Mouse (Mus musculus) kidney, adult 9 months (tissue): ENCODE measurements around the gene Tomm20.

ENCODE experiments used
- DNase-seq: peaks from one replicate; pipeline ENCODE4 v3.0.0; 2022

Tomm20 gene

DNA sequence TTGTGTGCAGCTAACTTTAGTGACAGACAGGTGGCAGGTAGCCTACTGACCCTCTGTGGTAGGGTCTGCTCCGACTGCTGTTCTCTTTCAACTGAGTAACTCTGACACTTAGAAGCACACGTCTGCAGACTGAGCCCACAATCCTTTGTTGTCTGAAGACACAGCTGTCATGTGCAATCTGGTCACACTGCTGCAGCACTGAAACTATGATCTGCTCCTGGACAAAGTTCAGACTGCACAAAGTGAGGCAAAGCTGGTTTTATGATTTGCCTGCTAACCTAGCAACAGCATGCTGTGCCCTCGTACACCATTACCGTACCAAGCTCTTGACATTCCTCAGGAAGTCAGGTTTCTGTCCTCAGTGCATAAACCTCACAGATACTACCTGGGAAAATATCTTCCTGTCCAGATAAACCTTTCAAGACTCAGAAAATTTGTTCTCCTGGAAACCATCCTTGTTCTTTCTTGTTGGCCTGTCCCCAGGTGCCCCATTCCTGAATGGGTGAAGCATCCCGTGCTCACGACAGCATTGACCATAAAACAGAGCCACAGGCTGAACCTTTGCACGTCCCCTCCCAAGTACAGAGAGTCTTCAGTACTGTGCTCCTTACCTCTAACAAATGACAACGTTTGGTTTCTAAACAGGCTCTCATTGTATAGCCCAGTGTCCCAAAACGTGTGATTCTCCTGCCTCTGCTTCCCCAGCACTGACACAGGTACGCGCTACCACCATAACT lies 6.4 kb upstream of the Tomm20 start:
- peak; percentile 71 for DNase-seq

DNA sequence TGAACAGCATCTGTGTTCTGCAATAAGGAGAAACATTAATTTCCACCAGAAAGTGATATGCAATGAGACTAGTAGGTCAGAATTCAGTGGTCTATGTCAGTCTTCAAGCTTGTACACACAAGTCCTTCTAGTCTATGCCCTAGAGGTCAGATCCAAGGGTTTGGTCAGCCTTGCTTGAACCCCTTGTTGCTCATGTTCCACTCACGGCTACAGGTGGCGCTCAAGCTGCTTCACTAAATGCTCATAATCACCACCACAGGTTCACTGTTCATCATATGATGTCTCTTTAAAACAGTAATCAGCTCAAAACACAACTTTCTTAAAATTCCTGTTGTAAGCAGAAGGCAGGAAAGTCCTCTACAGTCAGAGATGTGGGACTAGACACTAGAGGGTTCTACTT lies 3.9 kb upstream of the Tomm20 start:
- peak; percentile 55 for DNase-seq

DNA sequence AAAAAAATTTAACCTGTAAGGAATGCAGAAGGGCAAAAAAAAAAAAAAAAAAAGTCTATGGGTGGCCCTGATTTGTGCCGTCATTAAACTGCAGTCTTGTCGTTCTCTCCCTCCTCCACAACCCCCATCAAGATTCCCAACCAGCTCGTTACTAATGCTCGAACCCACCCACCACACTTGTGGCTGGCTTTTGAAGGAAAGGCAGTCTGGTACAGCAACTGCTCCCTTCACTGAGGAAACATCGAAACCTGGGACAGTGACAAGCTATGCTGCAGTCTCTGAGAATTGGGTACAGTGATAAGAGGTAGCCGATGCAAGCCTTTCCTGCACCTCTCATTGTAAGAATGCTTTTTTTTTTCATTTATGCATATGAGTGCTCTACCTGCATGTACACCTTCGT lies 800 bp upstream of the Tomm20 start:
- DNase-seq, result no peak

DNA sequence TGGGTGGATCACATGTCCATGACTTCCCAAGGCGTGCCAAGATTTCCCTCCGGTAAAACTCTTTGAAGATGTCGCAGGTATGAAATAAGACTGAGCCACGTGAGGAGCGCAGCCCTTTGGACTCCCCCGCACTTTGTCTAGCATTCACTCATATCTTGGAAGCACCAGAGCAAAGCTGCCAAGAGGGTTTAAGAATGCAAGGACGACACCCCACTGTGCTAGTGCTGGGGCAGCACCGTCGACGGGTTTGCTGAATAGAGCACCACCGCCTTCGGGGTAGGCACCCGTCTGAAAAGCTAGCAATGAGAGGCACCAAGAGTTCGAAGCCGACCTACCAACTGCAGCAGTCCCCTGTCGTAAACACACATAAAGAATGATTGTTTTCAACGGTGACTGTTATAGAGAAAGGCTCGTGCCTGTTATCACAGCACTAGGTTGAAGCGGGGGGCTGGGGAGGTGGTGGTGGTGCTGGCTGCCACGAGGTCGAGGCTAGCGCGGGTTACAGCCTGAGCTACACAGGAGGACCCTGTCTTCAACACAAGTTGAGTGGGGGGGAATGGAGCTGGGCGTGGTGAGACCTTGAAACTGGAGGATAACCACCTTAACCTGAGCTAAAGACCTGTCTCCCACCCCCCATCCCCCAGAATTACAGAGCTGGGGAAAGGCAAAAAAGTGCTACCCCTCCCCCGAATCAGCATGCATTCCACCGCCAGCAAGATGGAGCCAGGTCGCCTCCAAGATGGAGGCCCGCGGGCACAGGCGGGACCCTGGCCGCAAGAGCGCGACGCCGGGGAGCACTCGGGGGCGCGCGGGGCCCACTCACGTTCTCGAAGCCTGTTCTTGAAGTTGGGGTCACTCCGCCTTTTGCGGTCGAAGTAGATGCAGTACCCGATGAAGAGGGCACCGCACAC lies 608 bp downstream of the Tomm20 start:
- DNase-seq, result peak; percentile 93

DNA sequence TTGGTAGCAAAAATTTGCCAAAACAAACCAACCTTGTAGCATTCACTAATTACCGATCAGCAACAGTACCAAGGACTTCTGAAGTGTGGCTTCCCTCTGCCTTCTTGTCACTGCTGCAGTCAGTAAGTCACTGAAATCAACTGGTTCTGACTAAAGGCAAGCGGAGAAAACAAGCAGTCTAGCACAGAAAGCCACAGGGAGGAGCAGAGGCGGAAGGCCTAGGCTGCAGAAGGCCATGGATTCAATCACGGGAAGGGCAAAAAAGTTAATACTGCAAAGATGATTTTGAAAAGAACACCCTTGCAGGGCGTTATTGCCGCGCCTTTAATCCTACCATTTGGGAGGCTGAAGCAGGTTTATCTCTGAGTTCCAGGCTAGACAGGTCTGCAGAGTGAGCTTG lies 2.1 kb downstream of the Tomm20 start:
- no peak for DNase-seq

DNA sequence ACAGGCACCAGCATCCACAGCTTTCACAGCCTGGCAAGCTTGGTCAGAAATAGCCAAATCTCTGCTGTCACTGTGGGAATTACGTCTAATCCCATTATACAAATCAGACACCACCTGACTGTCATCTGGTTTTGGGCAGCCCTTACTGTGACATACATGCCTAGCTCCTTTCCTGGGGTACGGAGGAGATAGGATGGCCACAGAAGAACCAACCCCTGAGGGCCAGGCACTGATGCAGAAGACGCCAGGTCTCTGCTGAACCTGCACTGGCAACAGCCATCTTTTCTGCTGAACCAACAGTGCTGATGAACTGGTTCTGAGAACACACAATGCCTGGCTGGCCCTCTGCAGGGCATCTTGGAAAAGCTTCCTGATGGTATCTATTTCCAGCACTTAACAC lies 8.3 kb downstream of the Tomm20 start:
- DNase-seq, result no peak

DNA sequence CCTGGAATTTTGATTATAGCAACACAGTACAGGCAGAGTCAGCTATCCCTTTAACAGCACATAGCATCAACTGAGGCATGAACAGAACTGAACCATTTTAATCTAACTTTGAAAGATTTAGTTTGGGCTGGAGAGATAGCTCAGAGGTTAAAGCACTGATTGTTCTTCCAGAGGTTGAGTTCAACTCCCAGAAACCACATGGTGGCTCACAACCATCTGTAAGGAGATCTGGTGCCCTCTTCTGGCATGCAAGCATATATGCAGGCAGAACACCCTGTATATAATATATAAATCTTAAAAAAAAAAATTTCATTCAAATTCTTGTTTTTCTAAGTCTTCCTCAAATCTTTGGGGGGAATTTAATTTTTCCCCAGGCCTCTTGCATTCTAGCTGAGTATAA lies 9.7 kb downstream of the Tomm20 start:
- no peak for DNase-seq

DNA sequence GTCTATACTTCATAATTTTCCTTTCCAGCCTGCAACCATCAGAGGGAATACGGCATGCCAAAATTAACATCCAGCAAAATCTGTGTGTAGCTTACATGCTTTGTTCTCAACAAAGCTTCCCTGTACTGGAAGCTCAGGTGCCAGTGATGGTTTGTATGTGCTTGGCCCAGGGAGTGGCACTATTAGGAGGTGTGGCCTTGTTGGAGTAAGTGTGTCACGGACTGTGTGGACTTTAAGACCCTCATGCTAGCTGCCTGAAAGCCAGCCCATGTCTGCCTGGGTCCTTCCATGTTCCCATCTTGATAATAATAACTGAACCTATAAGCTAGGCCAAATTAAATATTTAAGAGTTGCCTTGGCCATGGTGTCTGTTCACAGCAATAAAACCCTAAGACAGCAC lies 10.3 kb downstream of the Tomm20 start:
- DNase-seq, result no peak

DNA sequence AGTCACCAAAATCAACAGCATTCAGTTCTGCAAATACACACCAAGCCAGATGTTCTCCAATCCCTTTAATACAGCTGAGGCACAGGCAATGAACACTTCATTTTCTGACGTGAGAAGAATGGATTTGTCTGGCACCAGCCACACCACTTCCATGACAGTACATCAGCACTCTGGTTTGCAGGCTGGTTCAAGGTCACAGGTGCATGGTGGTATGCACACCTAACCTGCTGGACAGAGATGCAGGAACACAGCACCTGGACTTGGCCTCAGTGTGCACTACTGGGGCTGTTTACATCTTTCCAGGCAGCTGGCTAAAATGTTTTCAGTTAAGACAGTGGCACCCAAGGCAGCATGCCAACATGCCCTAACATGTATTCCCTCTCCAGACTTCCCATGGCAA lies 13.0 kb downstream of the Tomm20 start:
- no peak for DNase-seq

DNA sequence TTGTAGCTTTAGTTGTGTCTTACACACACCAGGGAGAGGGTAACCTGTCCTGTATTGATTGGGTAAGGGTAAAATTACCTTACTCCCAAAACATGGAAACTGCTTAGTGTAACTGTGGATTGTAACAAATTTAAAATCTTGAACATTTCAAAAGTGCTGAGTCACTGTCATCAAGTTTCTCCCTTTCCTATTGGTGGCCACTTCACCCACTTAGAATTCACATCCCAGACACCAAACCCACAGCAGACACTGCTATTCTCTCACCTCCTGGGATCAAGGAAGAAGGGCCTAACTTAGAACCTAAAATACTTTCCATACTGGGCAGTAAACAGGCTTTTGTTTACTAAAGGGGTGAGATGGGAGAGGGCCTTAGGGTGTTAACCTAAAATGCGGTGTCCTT lies 13.4 kb downstream of the Tomm20 start:
- DNase-seq, result no peak

DNA sequence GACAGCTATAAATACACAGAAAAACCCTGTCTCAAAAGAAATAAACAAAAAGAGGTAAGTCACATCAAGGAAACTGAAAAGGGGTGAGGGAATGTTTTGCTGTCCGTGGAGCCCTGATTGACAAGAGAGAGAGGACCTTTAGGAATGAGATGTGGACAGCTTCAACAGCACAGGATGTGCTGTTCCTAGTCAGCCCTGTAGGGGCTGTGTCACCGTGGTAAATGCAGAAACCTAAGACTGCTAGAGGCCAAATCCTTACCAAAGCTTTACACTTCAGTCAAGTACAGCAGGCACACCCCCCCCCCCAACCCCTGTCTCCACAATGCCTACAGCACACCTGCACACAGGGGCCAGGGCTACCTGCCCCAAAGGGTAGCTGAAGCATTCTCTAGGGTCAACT lies 13.9 kb downstream of the Tomm20 start:
- DNase-seq, result no peak

DNA sequence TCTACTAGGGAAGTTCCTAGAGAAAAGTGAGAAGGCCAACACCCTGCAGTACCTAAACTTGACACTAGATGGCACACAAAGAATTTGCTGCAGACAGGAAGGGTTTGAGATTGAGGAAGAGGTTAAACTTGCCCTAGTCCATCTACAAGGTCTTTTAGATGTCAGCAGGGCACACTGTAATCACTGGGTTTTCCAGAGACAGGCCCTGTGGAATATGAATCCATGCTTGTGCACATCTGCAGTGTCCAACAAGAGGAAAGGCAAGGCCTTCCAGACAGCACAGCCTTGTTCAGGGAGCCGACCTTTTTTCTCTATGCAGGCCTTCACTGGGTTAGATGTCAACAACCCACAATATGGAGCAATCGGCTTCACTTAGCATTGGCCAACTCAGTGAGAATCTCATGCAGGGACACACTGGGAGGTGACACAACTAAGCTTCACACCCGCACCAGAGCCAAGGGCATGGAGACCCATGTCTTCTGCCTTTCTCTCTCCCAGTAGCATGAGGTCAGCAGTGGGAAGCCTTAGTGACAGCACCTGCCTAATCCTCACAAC lies 16.0 kb downstream of the Tomm20 start:
- DNase-seq, result peak; percentile 88

DNA sequence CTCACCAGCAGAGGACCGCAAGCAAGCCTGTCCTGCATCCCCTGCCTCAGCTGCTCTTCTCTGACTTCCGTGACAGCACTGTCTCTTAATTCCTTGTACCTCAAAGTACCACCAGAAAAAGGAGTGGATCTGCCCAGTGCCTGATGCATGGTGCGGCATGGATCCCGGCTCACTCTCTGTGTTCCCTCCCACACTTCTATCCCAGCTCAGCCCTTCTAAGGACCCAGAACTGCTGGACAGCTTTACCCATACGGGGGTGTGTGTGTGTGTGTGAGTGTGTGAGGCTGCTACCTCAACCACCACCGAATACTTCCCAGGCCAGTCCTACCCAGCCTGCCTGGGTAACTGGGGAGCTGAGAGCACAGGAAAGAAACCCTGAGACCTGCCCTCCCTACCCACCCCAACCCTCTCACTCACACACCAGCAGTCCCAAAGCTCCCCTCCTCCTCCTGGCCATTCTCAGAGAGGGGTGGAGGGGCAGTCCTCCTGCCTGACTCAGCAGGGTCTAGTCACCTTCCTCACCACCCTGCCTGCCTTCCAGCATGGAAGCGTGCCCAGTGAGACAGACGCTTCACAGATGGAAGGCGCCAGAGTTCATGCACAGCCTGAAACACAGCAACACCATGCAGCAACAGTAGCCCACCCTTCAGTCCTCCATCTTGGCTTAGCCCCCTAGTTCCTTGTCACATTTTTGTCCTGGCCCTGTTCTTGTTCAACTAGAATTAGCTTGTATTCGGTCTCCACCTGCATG lies 16.7 kb downstream of the Tomm20 start:
- DNase-seq, result peak; percentile 55

DNA sequence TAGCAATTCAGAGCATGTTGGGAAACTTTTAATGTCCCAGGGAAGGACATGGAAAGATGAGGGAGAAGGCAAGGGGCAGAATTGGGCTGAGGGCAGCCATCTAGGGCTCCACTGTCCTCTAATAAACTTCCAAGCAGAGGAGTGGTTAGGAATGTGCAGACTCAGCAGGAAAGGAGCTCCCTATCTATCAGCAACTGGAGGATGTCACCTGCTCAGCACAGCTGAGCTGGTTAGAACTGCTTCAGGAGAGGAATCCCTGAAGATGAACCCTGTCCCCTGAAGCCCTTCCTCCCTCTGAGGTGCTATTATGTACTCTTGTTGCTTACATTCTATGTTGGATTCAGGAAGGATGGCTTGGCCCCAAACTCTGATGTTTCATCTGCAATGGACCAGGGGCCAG lies 17.6 kb downstream of the Tomm20 start:
- peak; percentile 59 for DNase-seq

DNA sequence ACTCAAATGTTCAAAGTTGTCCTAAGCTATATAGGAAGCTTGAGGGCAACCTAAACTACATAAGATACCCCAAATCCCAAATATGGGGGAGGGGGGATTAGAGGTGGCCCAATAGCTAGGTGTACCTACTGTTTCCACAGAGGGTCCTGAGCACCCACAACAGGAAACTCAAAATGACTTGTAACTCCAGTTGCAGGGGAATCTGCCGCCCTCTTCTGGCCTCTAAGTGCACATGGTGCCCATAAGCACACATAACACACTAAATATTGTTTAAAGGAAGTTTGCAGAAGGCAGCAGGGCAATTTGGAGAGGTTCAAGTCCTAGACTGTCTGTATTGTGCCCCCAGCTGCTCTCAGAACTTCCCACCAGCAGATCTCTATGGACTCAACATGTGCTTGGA lies 18.6 kb downstream of the Tomm20 start:
- DNase-seq, result no peak

DNA sequence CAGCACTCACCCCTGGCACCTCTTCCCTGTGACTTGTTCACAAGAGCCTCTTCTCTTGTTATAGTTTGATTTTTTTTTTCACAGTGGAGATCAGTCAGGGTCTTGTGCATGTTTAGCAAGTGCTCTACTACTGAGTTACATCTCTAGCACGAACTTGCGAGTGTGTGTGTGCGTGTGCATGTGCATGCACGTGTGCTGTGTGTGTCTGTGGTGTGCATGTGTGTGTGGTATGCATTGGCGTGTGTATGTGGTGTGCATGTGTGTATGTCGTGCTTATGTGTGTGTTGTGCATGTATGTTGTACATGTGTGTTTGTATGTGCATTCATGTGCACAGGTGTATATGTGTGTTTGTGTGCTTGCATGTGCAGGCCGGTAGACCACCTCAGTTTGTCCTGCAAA lies 22.7 kb downstream of the Tomm20 start:
- no peak for DNase-seq

DNA sequence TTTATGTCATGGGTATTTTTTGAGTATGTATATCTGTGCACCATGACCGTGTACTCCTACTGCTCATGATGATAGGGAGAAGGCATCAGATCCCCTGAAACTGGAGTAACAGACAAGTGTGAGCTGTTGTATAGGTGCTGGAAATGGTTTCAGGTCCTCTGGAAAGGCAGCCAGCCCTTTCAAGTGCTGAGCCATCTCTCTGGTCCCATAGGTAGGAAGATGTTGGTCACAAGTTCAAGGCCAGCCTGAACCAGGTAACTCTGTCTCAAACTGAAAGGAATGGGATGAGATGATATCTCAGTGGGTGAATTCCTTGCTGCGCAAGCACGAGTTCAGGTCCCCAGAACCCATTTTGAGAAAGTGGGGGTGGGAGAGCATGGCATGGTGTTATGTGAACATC lies 24.2 kb downstream of the Tomm20 start:
- DNase-seq, result no peak

DNA sequence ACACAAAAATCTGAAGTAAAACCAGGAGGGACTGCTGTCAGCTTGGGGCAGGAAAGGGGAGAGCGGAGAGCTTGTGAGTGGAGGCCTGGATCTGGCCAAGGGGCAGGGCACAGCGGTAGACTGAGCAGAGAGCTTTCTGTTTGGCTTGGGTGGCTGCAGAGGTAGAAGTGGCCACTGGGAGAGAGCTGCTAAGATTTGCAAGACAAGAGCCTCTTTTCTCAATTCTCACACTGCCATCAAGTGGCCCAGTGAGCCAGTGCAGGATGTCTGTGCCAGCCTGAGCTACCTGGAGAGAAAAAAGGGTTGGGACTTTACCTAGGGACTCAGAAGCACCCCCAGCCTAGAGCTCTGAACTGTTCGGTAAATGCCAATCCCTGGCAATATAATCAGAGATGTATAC lies 24.8 kb downstream of the Tomm20 start:
- DNase-seq, result peak; percentile 93

DNA sequence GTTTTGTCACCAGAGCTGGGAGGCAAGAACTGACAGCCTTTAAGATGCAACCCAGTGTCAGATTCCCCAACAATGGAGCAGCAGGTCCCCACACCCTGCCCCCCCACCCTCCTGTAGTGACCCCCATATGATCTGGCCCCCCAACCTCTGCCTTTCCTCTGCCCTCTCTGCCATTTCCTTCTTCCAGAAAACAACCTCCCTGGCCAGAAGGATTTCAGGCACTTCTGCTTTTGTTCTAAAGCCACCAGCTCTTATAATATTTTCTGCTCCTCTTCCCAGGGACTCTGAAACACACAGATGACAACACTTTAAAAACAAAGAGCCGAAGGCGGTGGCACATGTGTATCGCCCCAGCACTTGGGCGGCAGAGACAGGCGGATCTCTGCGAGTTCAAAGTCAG lies 25.3 kb downstream of the Tomm20 start:
- DNase-seq, result no peak

DNA sequence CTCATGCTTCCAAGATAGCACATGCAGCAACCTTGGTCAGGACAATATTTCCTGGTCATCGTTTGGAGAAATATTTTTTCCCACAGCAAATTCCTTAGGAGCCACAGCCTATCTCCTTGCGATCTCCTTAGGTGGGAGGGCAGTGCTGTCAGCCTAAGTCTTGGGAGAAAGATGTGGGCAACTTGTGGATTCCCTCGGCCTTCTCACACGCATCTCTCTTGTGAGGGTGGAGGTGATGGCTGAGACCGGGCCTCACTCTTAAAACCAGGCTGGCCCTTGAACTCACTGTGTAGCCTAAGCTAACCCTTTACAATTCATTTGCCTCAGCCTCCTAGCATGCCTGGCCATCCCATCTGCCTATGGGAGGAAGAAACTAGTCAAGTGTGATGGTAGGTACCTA lies 25.9 kb downstream of the Tomm20 start:
- DNase-seq, result no peak

DNA sequence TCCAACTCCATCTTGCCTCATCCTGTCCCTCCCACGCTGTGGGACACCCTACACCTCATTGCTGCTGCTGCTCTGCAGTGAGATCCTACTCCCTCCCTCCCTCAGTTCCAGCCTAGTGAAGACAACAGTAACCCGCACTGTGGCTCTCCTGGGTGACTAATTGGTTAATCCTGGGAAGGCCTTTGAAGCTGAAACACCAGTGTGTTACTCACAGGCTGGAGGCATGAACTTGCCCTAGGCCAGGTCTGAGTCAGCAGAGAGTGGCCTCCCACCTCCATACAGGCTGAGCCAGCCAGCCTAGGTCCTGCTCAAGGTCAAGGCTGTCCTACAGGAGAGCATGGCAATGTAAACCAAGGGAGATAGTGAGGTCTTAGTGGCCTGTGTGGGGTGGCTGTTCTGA lies 26.4 kb downstream of the Tomm20 start:
- peak; percentile 53 for DNase-seq

DNA sequence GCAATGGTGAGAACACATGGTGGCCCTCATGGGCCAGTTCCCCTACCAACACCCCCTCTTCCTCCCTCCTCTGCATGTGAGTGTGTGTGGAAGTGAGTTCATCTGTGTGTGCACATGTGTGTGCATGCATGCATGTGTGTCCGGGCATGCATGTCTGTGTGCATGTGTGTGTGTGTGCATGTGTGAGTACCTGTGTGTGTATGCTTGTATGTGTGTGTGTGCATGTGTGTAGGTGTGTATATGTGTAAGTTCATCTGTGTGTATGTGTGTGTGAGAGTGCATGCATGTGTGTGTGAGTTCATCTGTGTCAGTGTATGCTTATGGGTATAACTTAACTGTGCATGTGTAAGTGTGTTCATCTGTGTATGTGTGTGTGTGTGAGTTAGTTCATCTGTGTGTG lies 27.3 kb downstream of the Tomm20 start:
- DNase-seq, result no peak

DNA sequence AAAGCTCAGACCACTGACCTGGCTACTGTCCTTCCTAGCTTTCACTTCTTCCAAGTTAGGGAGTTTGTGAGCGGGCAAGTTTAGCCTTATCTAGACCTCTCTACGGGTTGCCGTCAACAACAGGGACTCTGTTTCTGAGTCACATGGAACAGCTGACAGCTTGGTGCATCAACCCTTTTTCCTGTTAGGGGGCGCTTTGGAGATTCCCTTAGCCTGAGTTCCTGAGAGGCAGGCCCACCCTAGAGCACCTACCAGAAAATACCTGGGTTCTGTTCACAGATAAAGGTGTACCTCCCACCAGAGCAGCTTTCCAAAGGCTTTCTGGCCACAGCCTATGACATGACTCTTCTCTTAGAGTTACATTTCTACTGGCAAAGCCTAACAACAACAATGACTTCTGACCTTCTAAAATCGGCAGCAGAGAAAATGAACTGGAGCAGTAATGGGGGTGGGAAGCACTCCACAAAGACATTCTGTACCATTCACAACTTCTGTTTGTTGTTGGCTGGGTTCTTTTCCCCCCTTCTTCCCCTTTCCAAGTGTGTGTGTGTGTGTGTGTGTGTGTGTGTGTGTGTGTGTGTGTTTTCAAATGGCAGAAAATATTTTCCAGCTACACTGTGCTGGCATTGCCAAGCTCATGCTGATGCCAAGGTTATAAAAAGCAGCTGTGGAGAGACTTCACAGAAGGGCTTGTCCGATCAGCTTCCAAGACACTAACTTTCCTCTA lies 28.3 kb downstream of the Tomm20 start:
- no peak for DNase-seq
